In genomic region chr3:97767771-97768762, GRCm38 (mm10) we compare ENCODE assay signal across 8 mouse cellular contexts.
DNase-seq lines count a peak whose midpoint lies in the region; ATAC-seq and TF ChIP-seq lines count a peak whose summit lies in the region.

No protein-coding gene starts in this region.

- peak overlapping the region; percentile 88 for H3K4me2 ChIP-seq in forebrain, postnatal 0 days (ENCODE audit: low read depth)
- H3K4me2 ChIP-seq in lung, embryonic 15.5 days: peak overlapping the region; percentile 84

- peaks cover 10% of the 10 kb centered on the region for H3K4me1 ChIP-seq in G1E (ENCODE audit: insufficient read depth, low read depth, low read length)
- H3K4me1 ChIP-seq in cerebellum, adult 2 months (ENCODE audit: control insufficient read depth, insufficient read depth, low read length): peaks cover 3% of the 10 kb centered on the region; the same call in 1 of the 2 replicates
- H3K4me1 ChIP-seq in forebrain, postnatal 0 days (ENCODE audit: insufficient read depth): peaks cover 32% of the 10 kb centered on the region
- H3K4me1 ChIP-seq in lung, embryonic 15.5 days: peaks cover 34% of the 10 kb centered on the region

- H3K27ac ChIP-seq in cerebellum, adult 2 months (ENCODE audit: insufficient read depth, low read length): peak overlapping the region; percentile 91
- H3K27ac ChIP-seq in forebrain, postnatal 0 days (ENCODE audit: low read depth, low read length): peak overlapping the region; percentile 96
- H3K27ac ChIP-seq in lung, embryonic 15.5 days: peak overlapping the region; percentile 88

- TF ChIP-seq POLR2A in cerebellum, adult 2 months (IDR thresholded peaks at IDR 0.05; ENCODE audit: borderline replicate concordance, insufficient read depth, low read length): peak; percentile 60; the same call in 1 of the 2 replicates

- no peaks in the 10 kb centered on the region for H3K27me3 ChIP-seq in G1E (ENCODE audit: insufficient read depth, low read length)
- H3K27me3 ChIP-seq in cerebellum, adult 2 months (ENCODE audit: control insufficient read depth, insufficient read depth, low read length): no peaks in the 10 kb centered on the region
- no peaks in the 10 kb centered on the region for H3K27me3 ChIP-seq in forebrain, postnatal 0 days (ENCODE audit: insufficient read depth, low read length)
- no peaks in the 10 kb centered on the region for H3K27me3 ChIP-seq in lung, embryonic 15.5 days

- no peaks in the 10 kb centered on the region for H3K9me3 ChIP-seq in G1E (replicated peaks)
- no peaks in the 10 kb centered on the region for H3K9me3 ChIP-seq in forebrain, postnatal 0 days (ENCODE audit: low read length)
- H3K9me3 ChIP-seq in lung, embryonic 15.5 days: no peaks in the 10 kb centered on the region

- peak; percentile 88 for ATAC-seq in G1E (ENCODE audit: extremely low read depth, insufficient number of reproducible peaks, low FRiP score, poor library complexity, severe bottlenecking)
- peak; percentile 98 for ATAC-seq in forebrain, postnatal 0 days
- ATAC-seq in lung, embryonic 15.5 days (ENCODE audit: borderline replicate concordance, extremely low read depth, low FRiP score, low TSS enrichment): peak; percentile 98

- no peaks in the 10 kb centered on the region for H3K36me3 ChIP-seq in G1E (replicated peaks)
- no peaks in the 10 kb centered on the region for H3K36me3 ChIP-seq in forebrain, postnatal 0 days (ENCODE audit: insufficient read depth)
- H3K36me3 ChIP-seq in lung, embryonic 15.5 days: no peaks in the 10 kb centered on the region

- WGBS in cerebellum, adult 2 months: 3% methylated on average over 47 of the region's 47 CpGs
- WGBS in forebrain, postnatal 0 days: 4% methylated on average over 47 of the region's 47 CpGs
- 3% methylated on average over 47 of the region's 47 CpGs for WGBS in lung, embryonic 15.5 days

- TF ChIP-seq CTCF in G1E (IDR thresholded peaks at IDR 0.05; ENCODE audit: low read depth, low read length): no peak
- peak; percentile 60 for TF ChIP-seq CTCF in cerebellum, adult 2 months (IDR thresholded peaks at IDR 0.05; ENCODE audit: borderline replicate concordance, insufficient read depth, low read depth, low read length)
- peak; percentile 66 for TF ChIP-seq CTCF in forebrain, postnatal 0 days (IDR thresholded peaks at IDR 0.05; ENCODE audit: low read depth)

- peak overlapping the region; percentile 80 for H3K9ac ChIP-seq in forebrain, postnatal 0 days
- peak overlapping the region; percentile 72 for H3K9ac ChIP-seq in lung, embryonic 15.5 days

- DNase-seq in G1E (ENCODE audit: low spot score): peak; percentile 70
- DNase-seq in cerebellum, adult 2 months: peak; percentile 95 to 96
- peak; percentile 96 for DNase-seq in forebrain, postnatal 0 days
- DNase-seq in heart, postnatal 4 days: peak; percentile 92
- DNase-seq in layer of hippocampus, adult 8-10 months (ENCODE audit: low spot score in 2 of 2): peak; percentile 92 to 94
- DNase-seq in ovary, adult 18-20 months (ENCODE audit: low spot score): peak; percentile 94
- DNase-seq in thymus, postnatal 0 days (ENCODE audit: low spot score): peak; percentile 91

- peak overlapping the region; percentile 77 for H3K4me3 ChIP-seq in G1E (ENCODE audit: low read depth, low read length)
- H3K4me3 ChIP-seq in cerebellum, adult 2 months (replicated peaks; ENCODE audit: insufficient read depth, low read depth, low read length): peak overlapping the region; percentile 94
- H3K4me3 ChIP-seq in forebrain, postnatal 0 days (ENCODE audit: low read depth, low read length): peak overlapping the region; percentile 85
- peak overlapping the region; percentile 84 for H3K4me3 ChIP-seq in lung, embryonic 15.5 days

Comparison
In these comparisons a context has a peak if more than half of its experiments do, and no peak if none do; other contexts are left out.
1. Peak in every context shown above with its lines: DNase-seq, ATAC-seq, H3K4me3 ChIP-seq and H3K27ac ChIP-seq.